ENCODE assay signal across 19 mouse cellular contexts in genomic region chr3:107255992-107256391, GRCm38 (mm10). TPM values are rescaled to one million over a fixed set of nuclear protein-coding genes. Genes with fewer than 3 reads are reported as not detected.
"Had no signal": no experiment of that assay in that cellular context is flagged by ENCODE, and none has a peak within 500 bp of the region (broad histone marks: within the 10 kb centered on the region; RNA-seq: fewer than 3 reads in every experiment).

No protein-coding gene starts in this region.

- H3K4me1 ChIP-seq: liver, embryonic 13.5 days; lung, embryonic 15.5 days had no signal

- DNase-seq: kidney, adult 9 months; kidney, postnatal 36 days; liver; liver, embryonic 13.5 days; liver, postnatal 0 days; lung, postnatal 14 days; thymus, adult 18-20 months; thymus, postnatal 14 days had no signal

- H3K27ac ChIP-seq: kidney, postnatal 0 days; limb, embryonic 12.5 days; liver, embryonic 13.5 days; lung, embryonic 15.5 days; macrophage; midbrain, embryonic 13.5 days had no signal

- H3K27me3 ChIP-seq: limb, embryonic 12.5 days; liver, embryonic 13.5 days; lung, embryonic 15.5 days; midbrain, embryonic 13.5 days had no signal

- H3K4me2 ChIP-seq: limb, embryonic 12.5 days; liver, embryonic 13.5 days; lung, embryonic 15.5 days; midbrain, embryonic 13.5 days had no signal

- H3K9me3 ChIP-seq: limb, embryonic 12.5 days; liver, embryonic 13.5 days; lung, embryonic 15.5 days; megakaryocyte, embryonic 14.5 days; midbrain, embryonic 13.5 days had no signal

- ATAC-seq: liver, postnatal 0 days; midbrain, embryonic 13.5 days had no signal

- H3K9ac ChIP-seq: limb, embryonic 12.5 days; liver, embryonic 13.5 days; liver, postnatal 0 days; lung, embryonic 15.5 days; midbrain, embryonic 13.5 days had no signal

- H3K4me3 ChIP-seq: layer of hippocampus, adult 2 months; limb, embryonic 12.5 days; liver, embryonic 13.5 days; lung, embryonic 15.5 days; megakaryocyte, embryonic 14.5 days; midbrain, embryonic 13.5 days had no signal

- H3K36me3 ChIP-seq: limb, embryonic 12.5 days; liver, embryonic 13.5 days; lung, embryonic 15.5 days; midbrain, embryonic 13.5 days had no signal

RNA-seq across cellular contexts. Expression of gene Prok1, which starts 16.5 kb away (rescaled TPM):
- total RNA-seq: layer of hippocampus, adult 2 months; layer of hippocampus, postnatal 10 days; left cerebral cortex, postnatal 36 days; neutrophil, adult 5-6 weeks had no signal
- polyA plus RNA-seq: liver, embryonic 13.5 days; lung, embryonic 15.5 days; macrophage; midbrain, embryonic 13.5 days had no signal

RNA-seq across cellular contexts. Expression of gene A630076J17Rik, which starts 25.6 kb away (rescaled TPM):
- total RNA-seq: layer of hippocampus, adult 2 months; layer of hippocampus, postnatal 10 days; left cerebral cortex, postnatal 36 days; midbrain, postnatal 0 days; neutrophil, adult 5-6 weeks had no signal
- polyA plus RNA-seq: kidney, postnatal 0 days; limb, embryonic 12.5 days; liver, embryonic 13.5 days; macrophage; midbrain, embryonic 13.5 days; midbrain, postnatal 0 days had no signal

RNA-seq across cellular contexts. Expression of gene Cym, which starts 34.5 kb away (rescaled TPM):
- total RNA-seq: layer of hippocampus, adult 2 months; layer of hippocampus, postnatal 10 days; left cerebral cortex, postnatal 36 days; midbrain, postnatal 0 days; neutrophil, adult 5-6 weeks had no signal
- polyA plus RNA-seq: limb, embryonic 12.5 days; macrophage had no signal

RNA-seq across cellular contexts. Expression of gene Slc16a4, which starts 35.0 kb away (rescaled TPM):
- total RNA-seq: neutrophil, adult 5-6 weeks had no signal
- polyA plus RNA-seq: macrophage had no signal
